Mouse (Mus musculus): Measurements from ENCODE around the gene Lsm14b. TPM values are rescaled to one million over a fixed set of nuclear protein-coding genes. Genes with fewer than 3 reads are reported as not detected.
A peak's percentile ranks its signal among the peaks of the same experiment; 100 is the strongest.

The Lsm14b gene
- polyA plus RNA-seq, 1 experiment from 2014 or later, result 2.4 TPM

DNA sequence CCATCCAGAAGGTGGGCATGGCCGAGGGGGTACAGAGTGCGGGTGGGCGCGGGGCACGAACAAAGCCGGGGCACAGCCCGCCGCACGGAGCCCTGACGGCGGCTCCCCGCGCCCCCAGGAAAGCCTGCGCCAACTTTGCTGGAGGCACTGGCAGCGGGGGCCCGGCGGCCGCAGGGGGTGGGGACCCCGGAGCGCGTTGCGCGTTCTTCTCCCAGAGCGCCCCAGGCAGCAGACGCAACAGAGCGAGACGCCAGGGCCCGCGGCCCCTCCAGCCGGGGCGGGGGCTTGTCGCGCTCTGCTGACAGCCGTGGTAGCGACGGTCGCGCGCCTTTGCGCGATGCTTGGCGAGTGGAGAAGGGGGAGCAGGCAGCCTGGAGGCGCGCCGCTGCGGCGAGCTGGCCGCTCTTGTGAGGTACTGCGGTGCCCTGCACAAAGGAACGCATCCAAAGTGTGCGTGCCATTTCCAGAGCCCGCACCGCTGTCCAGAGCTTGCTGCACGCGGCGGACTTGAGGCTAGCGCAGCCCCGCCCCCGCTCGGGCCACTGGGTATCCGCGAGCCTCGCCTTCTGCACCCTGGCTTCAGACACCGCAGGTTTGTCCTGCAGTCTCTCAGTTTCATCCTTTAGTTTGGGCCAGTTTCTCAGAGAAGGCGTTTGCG lies 18.2 kb downstream of the Lsm14b start:
- WGBS, result under 1% methylated on average over 63 of the region's 66 CpGs
- H3K36me3 ChIP-seq (ENCODE audit: control insufficient read depth, insufficient read depth, low read length), result peaks cover 10% of the 10 kb centered on the region
- ATAC-seq, result peak; percentile 39
- peaks cover 21% of the 10 kb centered on the region for H3K4me1 ChIP-seq (ENCODE audit: control insufficient read depth, insufficient read depth, low read length)
- H3K27me3 ChIP-seq (replicated peaks; ENCODE audit: control insufficient read depth, insufficient read depth, low read length), result no peaks in the 10 kb centered on the region
- no peaks in the 10 kb centered on the region for H3K9me3 ChIP-seq (ENCODE audit: control insufficient read depth, low read length)
- H3K27ac ChIP-seq (ENCODE audit: low read length), result peak overlapping the region; percentile 82
- peak overlapping the region; percentile 90 for H3K4me2 ChIP-seq (ENCODE audit: low read depth, low read length)
- peak overlapping the region; percentile 99 for H3K4me3 ChIP-seq (ENCODE audit: low read length)
- peak overlapping the region; percentile 91 for H3K9ac ChIP-seq (ENCODE audit: low read depth, low read length)

DNA sequence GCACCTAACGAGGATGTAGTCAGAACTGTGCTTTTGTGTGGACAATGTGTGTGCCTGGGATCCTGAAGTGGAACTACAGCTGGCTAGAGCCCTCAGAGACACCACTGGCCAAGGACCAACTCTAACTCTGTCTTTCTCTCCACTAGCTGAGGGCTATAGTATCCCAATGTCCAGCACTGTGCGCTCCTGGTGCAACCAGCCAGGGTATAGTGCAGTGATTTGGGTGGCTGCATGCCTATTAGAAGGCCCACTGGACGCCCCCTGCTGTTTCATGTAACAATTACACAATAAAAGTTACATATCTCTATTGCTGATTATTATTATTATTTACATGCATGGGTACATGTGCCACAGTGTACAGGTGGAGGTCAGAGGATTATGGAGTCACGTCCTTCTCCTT lies 20.5 kb downstream of the Lsm14b start:
- Histone ChIP-seq H3K4me1 (ENCODE audit: control insufficient read depth, insufficient read depth, low read length) (peaks cover 19% of the 10 kb centered on the region), H3K4me2 (ENCODE audit: low read depth, low read length) (no peak overlapping the region), H3K4me3 (ENCODE audit: low read length) (no peak overlapping the region), H3K27me3 (replicated peaks; ENCODE audit: control insufficient read depth, insufficient read depth, low read length) (no peaks in the 10 kb centered on the region), H3K9ac (ENCODE audit: low read depth, low read length) (no peak overlapping the region), H3K36me3 (ENCODE audit: control insufficient read depth, insufficient read depth, low read length) (no peaks in the 10 kb centered on the region), H3K9me3 (ENCODE audit: control insufficient read depth, low read length) (no peaks in the 10 kb centered on the region), H3K27ac (ENCODE audit: low read length) (no peak overlapping the region)
- 47% methylated on average over 4 of the region's 4 CpGs for WGBS
- no peak for ATAC-seq

DNA sequence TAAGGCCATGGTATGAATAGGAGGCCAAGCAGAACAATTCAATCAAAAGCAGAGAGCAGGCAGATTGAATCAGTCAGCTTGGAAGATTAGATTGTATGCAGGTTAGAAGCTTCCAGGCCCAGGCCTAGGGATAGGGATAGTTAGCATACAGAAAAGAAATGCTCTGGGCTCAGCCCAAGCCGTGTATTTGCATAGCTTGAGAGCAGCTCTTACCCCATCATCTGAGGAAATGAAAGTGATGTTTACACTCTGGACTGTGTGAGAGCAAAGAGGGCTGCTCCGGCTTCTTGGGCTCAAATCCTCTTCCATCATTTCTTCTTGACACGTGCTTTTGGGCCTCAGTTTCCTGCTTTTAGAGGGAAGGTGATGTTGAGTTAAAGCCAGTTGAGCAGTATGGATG lies 22.8 kb downstream of the Lsm14b start:
- Histone ChIP-seq H3K9ac (ENCODE audit: low read depth, low read length) (no peak overlapping the region), H3K27ac (ENCODE audit: low read length) (no peak overlapping the region), H3K27me3 (replicated peaks; ENCODE audit: control insufficient read depth, insufficient read depth, low read length) (no peaks in the 10 kb centered on the region), H3K4me2 (ENCODE audit: low read depth, low read length) (no peak overlapping the region), H3K4me3 (ENCODE audit: low read length) (no peak overlapping the region), H3K9me3 (ENCODE audit: control insufficient read depth, low read length) (no peaks in the 10 kb centered on the region), H3K4me1 (ENCODE audit: control insufficient read depth, insufficient read depth, low read length) (0 out of 2 replicates have a peak, but pooled peaks cover 10% of the 10 kb centered on the region), H3K36me3 (ENCODE audit: control insufficient read depth, insufficient read depth, low read length) (no peaks in the 10 kb centered on the region)
- WGBS, result 87% methylated on average over 3 of the region's 3 CpGs
- no peak for ATAC-seq

DNA sequence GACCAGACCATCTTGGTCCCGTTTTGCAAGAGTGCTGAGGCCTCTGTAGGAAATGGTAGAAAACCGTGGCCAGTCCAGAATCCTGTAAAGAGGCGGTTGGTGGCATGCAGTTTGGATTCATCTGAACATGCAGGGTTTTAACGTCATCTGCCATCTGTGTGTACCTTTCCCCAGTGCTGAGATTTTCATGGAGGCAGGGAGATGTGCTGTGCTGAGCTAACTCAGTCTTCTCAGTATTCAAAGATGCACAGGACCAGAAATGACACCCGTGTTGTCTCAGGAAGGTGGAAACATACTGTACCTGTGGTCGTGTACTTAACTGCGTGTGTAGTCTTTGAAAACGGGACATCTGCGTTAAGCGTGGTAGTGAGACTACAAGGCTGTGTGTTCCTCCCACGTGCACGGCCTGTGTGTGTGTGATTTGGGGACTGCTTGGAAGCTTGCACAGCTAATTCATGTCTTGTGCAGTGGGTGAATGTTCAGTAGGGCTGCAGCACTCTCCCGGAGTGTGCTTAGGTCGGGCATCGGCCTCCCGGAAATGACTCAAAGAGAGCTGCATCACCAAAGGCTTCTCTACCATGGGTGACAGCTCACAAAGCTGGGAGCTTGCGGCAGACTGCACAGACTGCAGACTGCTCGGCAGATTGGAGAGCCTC lies 23.3 kb downstream of the Lsm14b start:
- Histone ChIP-seq H3K27ac (ENCODE audit: low read length) (no peak overlapping the region), H3K36me3 (ENCODE audit: control insufficient read depth, insufficient read depth, low read length) (peaks cover 3% of the 10 kb centered on the region; the same call in 1 of the 2 replicates), H3K27me3 (replicated peaks; ENCODE audit: control insufficient read depth, insufficient read depth, low read length) (no peaks in the 10 kb centered on the region), H3K4me2 (ENCODE audit: low read depth, low read length) (no peak overlapping the region), H3K9ac (ENCODE audit: low read depth, low read length) (no peak overlapping the region), H3K9me3 (ENCODE audit: control insufficient read depth, low read length) (no peaks in the 10 kb centered on the region), H3K4me3 (ENCODE audit: low read length) (no peak overlapping the region), H3K4me1 (ENCODE audit: control insufficient read depth, insufficient read depth, low read length) (0 out of 2 replicates have a peak, but pooled peaks cover 10% of the 10 kb centered on the region)
- no peak for ATAC-seq
- WGBS, result 95% methylated on average over 18 of the region's 18 CpGs

GRCm38 (mm10) chr2:180050986-180051385 lies 26.2 kb downstream of the Lsm14b start:
- no peaks in the 10 kb centered on the region for H3K4me1 ChIP-seq (ENCODE audit: control insufficient read depth, insufficient read depth, low read length)
- no peak overlapping the region for H3K27ac ChIP-seq (ENCODE audit: low read length)
- peak; percentile 77 for ATAC-seq
- H3K4me2 ChIP-seq (ENCODE audit: low read depth, low read length), result no peak overlapping the region
- WGBS, result 23% methylated on average over 5 of the region's 5 CpGs
- H3K9ac ChIP-seq (ENCODE audit: low read depth, low read length), result no peak overlapping the region
- H3K9me3 ChIP-seq (ENCODE audit: control insufficient read depth, low read length), result no peaks in the 10 kb centered on the region
- H3K4me3 ChIP-seq (ENCODE audit: low read length), result no peak overlapping the region
- peaks cover 9% of the 10 kb centered on the region; the same call in 1 of the 2 replicates for H3K36me3 ChIP-seq (ENCODE audit: control insufficient read depth, insufficient read depth, low read length)
- no peaks in the 10 kb centered on the region for H3K27me3 ChIP-seq (replicated peaks; ENCODE audit: control insufficient read depth, insufficient read depth, low read length)

- Histone ChIP-seq H3K27me3 (replicated peaks; ENCODE audit: control insufficient read depth, insufficient read depth, low read length) (no peaks in the 10 kb centered on the region), H3K27ac (ENCODE audit: low read length) (no peak overlapping the region), H3K4me2 (ENCODE audit: low read depth, low read length) (no peak overlapping the region), H3K36me3 (ENCODE audit: control insufficient read depth, insufficient read depth, low read length) (peaks cover 9% of the 10 kb centered on the region; the same call in 1 of the 2 replicates), H3K4me1 (ENCODE audit: control insufficient read depth, insufficient read depth, low read length) (no peaks in the 10 kb centered on the region), H3K4me3 (ENCODE audit: low read length) (no peak overlapping the region), H3K9ac (ENCODE audit: low read depth, low read length) (no peak overlapping the region), H3K9me3 (ENCODE audit: control insufficient read depth, low read length) (no peaks in the 10 kb centered on the region)
- ATAC-seq, result 0 out of 2 replicates have a peak, but pooled peaks have one; percentile 8
- 90% methylated on average over 14 of the region's 14 CpGs for WGBS
Measured at GRCm38 (mm10) chr2:180051986-180052733, 27.4 kb downstream of the Lsm14b start.

GRCm38 (mm10) chr2:180053001-180053400 lies 28.2 kb downstream of the Lsm14b start:
- Histone ChIP-seq H3K4me2 (ENCODE audit: low read depth, low read length) (no peak overlapping the region), H3K9me3 (ENCODE audit: control insufficient read depth, low read length) (no peaks in the 10 kb centered on the region), H3K4me1 (ENCODE audit: control insufficient read depth, insufficient read depth, low read length) (no peaks in the 10 kb centered on the region), H3K27me3 (replicated peaks; ENCODE audit: control insufficient read depth, insufficient read depth, low read length) (no peaks in the 10 kb centered on the region), H3K9ac (ENCODE audit: low read depth, low read length) (no peak overlapping the region), H3K36me3 (ENCODE audit: control insufficient read depth, insufficient read depth, low read length) (peaks cover 9% of the 10 kb centered on the region; the same call in 1 of the 2 replicates), H3K27ac (ENCODE audit: low read length) (no peak overlapping the region), H3K4me3 (ENCODE audit: low read length) (no peak overlapping the region)
- 94% methylated on average over 9 of the region's 9 CpGs for WGBS
- no peak for ATAC-seq

GRCm38 (mm10) chr2:180063338-180064131 lies 38.7 kb downstream of the Lsm14b start:
- no peaks in the 10 kb centered on the region for H3K9me3 ChIP-seq (ENCODE audit: control insufficient read depth, low read length)
- ATAC-seq, result no peak
- no peak overlapping the region for H3K4me2 ChIP-seq (ENCODE audit: low read depth, low read length)
- 95% methylated on average over 11 of the region's 11 CpGs for WGBS
- H3K4me1 ChIP-seq (ENCODE audit: control insufficient read depth, insufficient read depth, low read length), result no peaks in the 10 kb centered on the region
- H3K36me3 ChIP-seq (ENCODE audit: control insufficient read depth, insufficient read depth, low read length), result peaks cover 3% of the 10 kb centered on the region; the same call in 1 of the 2 replicates
- no peak overlapping the region for H3K4me3 ChIP-seq (ENCODE audit: low read length)
- H3K27me3 ChIP-seq (replicated peaks; ENCODE audit: control insufficient read depth, insufficient read depth, low read length), result no peaks in the 10 kb centered on the region
- H3K27ac ChIP-seq (ENCODE audit: low read length), result no peak overlapping the region
- no peak overlapping the region for H3K9ac ChIP-seq (ENCODE audit: low read depth, low read length)
